Mouse (Mus musculus) megakaryocyte, embryonic 14.5 days (primary cell): Measurements from ENCODE around the gene Aldh1a3.

Experiments used
- FLI1 ChIP-seq: IDR thresholded peaks from 2 replicates; pipeline ENCODE4 v1.6.1; 2012; ENCODE audit warnings: low read length, inconsistent platforms, mixed read lengths
- GATA1 ChIP-seq: IDR thresholded peaks from 3 replicates; pipeline ENCODE4 v1.6.1; 2012; ENCODE audit warnings: mixed read lengths, low read length, inconsistent platforms, borderline replicate concordance

GRCm38 (mm10) chr7:66409433-66409832 is 17.9 kb downstream of the Aldh1a3 start:
- TF ChIP-seq GATA1: no peak
- TF ChIP-seq FLI1: no peak
